Mouse (Mus musculus) MEL (cell line): ENCODE measurements around the gene Map2k1. TPM values are rescaled to one million over a fixed set of nuclear protein-coding genes. Genes with fewer than 3 reads are reported as not detected.
"Not testable (repeated sequence)": the region's sequence is repeated elsewhere in the genome, so short reads cannot be mapped to it uniquely, and the experiment has no call there.

Experiments used
- DNase-seq: peaks from one replicate; pipeline ENCODE4 v3.0.0; 2011; ENCODE audit warnings: low read depth, low spot score
- H3K27ac ChIP-seq: 2 replicates; pipeline ENCODE4 v1.5.1; 2012; ENCODE audit warnings: low read depth, mild to moderate bottlenecking, control low read depth, low read length, moderate library complexity; ENCODE audit not compliant: control insufficient read depth
- H3K27me3 ChIP-seq, 2 experiments: fragments of 150-350 bp in 1 of 2; sonication (generic) in 1 of 2; 2 replicates each; pipeline ENCODE4 v1.6.1; 2012; ENCODE audit warnings: low read length in 2 of 2, mild to moderate bottlenecking in 2 of 2, improper control_type of control experiment in 1 of 2, moderate library complexity in 1 of 2; ENCODE audit not compliant: insufficient read depth in 2 of 2, control insufficient read depth in 1 of 2
- H3K36me3 ChIP-seq, 2 experiments: 2 replicates each; pipeline ENCODE4 v1.6.1; 2012 to 2014; ENCODE audit warnings: low read length in 2 of 2, improper control_type of control experiment in 1 of 2, inconsistent platforms in 1 of 2, mild to moderate bottlenecking in 1 of 2; ENCODE audit not compliant: insufficient read depth in 2 of 2, control insufficient read depth in 1 of 2
- H3K4me1 ChIP-seq, 2 experiments: fragments of 150-350 bp in 1 of 2; sonication (generic) in 1 of 2; 2 replicates each; pipeline ENCODE4 v1.6.1; 2012; ENCODE audit warnings: low read length in 2 of 2, improper control_type of control experiment in 1 of 2, mild to moderate bottlenecking in 1 of 2; ENCODE audit not compliant: insufficient read depth in 2 of 2, control insufficient read depth in 1 of 2
- H3K4me3 ChIP-seq, 2 experiments: fragments of 150-350 bp in 1 of 2; sonication (generic) in 1 of 2; 2 replicates each; pipeline ENCODE4 v1.5.1; 2012; ENCODE audit warnings: low read depth in 2 of 2, low read length in 2 of 2, mild to moderate bottlenecking in 2 of 2, moderate library complexity in 2 of 2, control low read depth in 1 of 2, improper control_type of control experiment in 1 of 2; ENCODE audit not compliant: control insufficient read depth in 1 of 2, insufficient read depth in 1 of 2
- H3K79me2 ChIP-seq: 2 replicates; pipeline ENCODE4 v1.6.1; 2012; ENCODE audit warnings: mild to moderate bottlenecking, low read length, moderate library complexity; ENCODE audit not compliant: control insufficient read depth, poor library complexity, insufficient read depth
- H3K9ac ChIP-seq: 2 replicates; pipeline ENCODE4 v1.6.1; 2012; ENCODE audit warnings: low read depth, mild to moderate bottlenecking, control low read depth, low read length, moderate library complexity; ENCODE audit not compliant: control insufficient read depth, poor library complexity, severe bottlenecking
- H3K9me3 ChIP-seq: fragments of 150-350 bp; sonication (generic); replicated peaks from 2 replicates; pipeline ENCODE4 v1.6.1; 2012; ENCODE audit warnings: mild to moderate bottlenecking, low read length, improper control_type of control experiment, moderate library complexity; ENCODE audit not compliant: insufficient read depth
- CTCF ChIP-seq, 3 experiments: IDR thresholded peaks in 2 of 3; conservative IDR thresholded peaks in 1 of 3; 2 replicates each; pipeline ENCODE4 v1.5.1; 2011 to 2012; ENCODE audit warnings: low read length in 3 of 3, low read depth in 2 of 3, mild to moderate bottlenecking in 2 of 3, improper control_type of control experiment in 1 of 3, inconsistent platforms in 1 of 3, mixed read lengths in 1 of 3, moderate library complexity in 1 of 3; ENCODE audit not compliant: control insufficient read depth in 1 of 3, insufficient read depth in 1 of 3, poor library complexity in 1 of 3, severe bottlenecking in 1 of 3
- EP300 ChIP-seq, 2 experiments: IDR thresholded peaks; 2 replicates each; pipeline ENCODE4 v1.6.1; 2011; ENCODE audit warnings: improper control_type of control experiment in 2 of 2, low read length in 2 of 2, low read depth in 1 of 2, mild to moderate bottlenecking in 1 of 2
- GATA1 ChIP-seq: IDR thresholded peaks from 2 replicates; pipeline ENCODE4 v1.6.1; 2011; ENCODE audit warnings: low read depth, low read length, improper control_type of control experiment
- NRF1 ChIP-seq: IDR thresholded peaks from 2 replicates; pipeline ENCODE4 v1.6.1; 2014; ENCODE audit warnings: low read depth, mild to moderate bottlenecking, inconsistent platforms, low read length, improper control_type of control experiment, moderate library complexity; ENCODE audit not compliant: poor library complexity, insufficient read depth, severe bottlenecking
- POLR2A ChIP-seq, 2 experiments: IDR thresholded peaks; 2 replicates each; pipeline ENCODE4 v1.6.1; 2011 to 2012; ENCODE audit warnings: low read length in 2 of 2, mild to moderate bottlenecking in 2 of 2, control low read depth in 1 of 2, improper control_type of control experiment in 1 of 2, low read depth in 1 of 2, moderate library complexity in 1 of 2; ENCODE audit not compliant: control insufficient read depth in 1 of 2, insufficient read depth in 1 of 2, poor library complexity in 1 of 2
- RAD21 ChIP-seq: IDR thresholded peaks from 2 replicates; pipeline ENCODE4 v1.6.1; 2011; ENCODE audit warnings: mild to moderate bottlenecking, low read depth, low read length, improper control_type of control experiment
- SMC3 ChIP-seq: IDR thresholded peaks from 2 replicates; pipeline ENCODE4 v1.6.1; 2011; ENCODE audit warnings: low read depth, low read length, improper control_type of control experiment
- TAL1 ChIP-seq: IDR thresholded peaks from 2 replicates; pipeline ENCODE4 v1.6.1; 2012; ENCODE audit warnings: mild to moderate bottlenecking, inconsistent platforms, low read length, moderate library complexity, mixed read lengths
- TBP ChIP-seq: IDR thresholded peaks from 2 replicates; pipeline ENCODE4 v1.8.0; 2011; ENCODE audit warnings: low read depth, low read length, improper control_type of control experiment
- UBTF ChIP-seq: IDR thresholded peaks from 2 replicates; pipeline ENCODE4 v1.6.1; 2012; ENCODE audit warnings: low read depth, mild to moderate bottlenecking, inconsistent platforms, low read length, improper control_type of control experiment, moderate library complexity, borderline replicate concordance; ENCODE audit not compliant: insufficient read depth
- ZKSCAN1 ChIP-seq: IDR thresholded peaks from 2 replicates; pipeline ENCODE4 v1.6.1; 2012; ENCODE audit warnings: low read depth, mild to moderate bottlenecking, inconsistent platforms, low read length, improper control_type of control experiment, moderate library complexity
- polyA plus RNA-seq, 2 experiments: library from polyadenylated mRNA; stranded (reverse) in 1 of 2; unstranded in 1 of 2; fragments of >175 nt in 1 of 2; fragments of >200 nt in 1 of 2; gene quantifications; 2 replicates each; pipeline versions ENCODE4 v1.2.1 to v1.2.4; 2012; ENCODE audit warnings: low replicate concordance in 2 of 2, low read depth in 1 of 2; ENCODE audit not compliant: insufficient read length in 2 of 2, insufficient read depth in 1 of 2, missing spikeins in 1 of 2
- total RNA-seq: library from RNA; depleted of rRNA; stranded (reverse); fragments of 300-350 nt; gene quantifications from 2 replicates; pipeline ENCODE4 v1.2.3, GENCODE M21; 2012; rRNA removed

Map2k1 gene
- total and polyA plus RNA-seq, 3 experiments: 29.2 to 48.0 TPM; not detected in 1

- Histone ChIP-seq H3K9ac (no peak overlapping the region), H3K4me3 (no peak overlapping the region), H3K79me2 (no peaks in the 10 kb centered on the region), H3K4me1 (peaks cover 0 to 5% of the 10 kb centered on the region in 2 experiments; a peak in 2 of 4 replicates), H3K27ac (no peak overlapping the region), H3K36me3 (peaks cover 6 to 53% of the 10 kb centered on the region in 2 experiments), H3K9me3 (no peaks in the 10 kb centered on the region), H3K27me3 (no peaks in the 10 kb centered on the region)
- peak; percentile 27; the same call in 1 of the 2 replicates for TF ChIP-seq GATA1
- no peak for TF ChIP-seq TBP
- DNase-seq: peak; percentile 54
Observed at GRCm38 (mm10) chr9:64156641-64157040, 96.8 kb downstream of the Map2k1 start.

GRCm38 (mm10) chr9:64139879-64140278 lies 113.6 kb downstream of the Map2k1 start:
- Histone ChIP-seq H3K27me3 (no peaks in the 10 kb centered on the region), H3K4me3 (no peak overlapping the region), H3K27ac (no peak overlapping the region), H3K9ac (no peak overlapping the region), H3K4me1 (no peaks in the 10 kb centered on the region), H3K36me3 (peaks cover 0 to 34% of the 10 kb centered on the region in 2 experiments; a peak in 2 of 4 replicates), H3K79me2 (no peaks in the 10 kb centered on the region), H3K9me3 (no peaks in the 10 kb centered on the region)
- DNase-seq: no peak
- TF ChIP-seq EP300 (IDR thresholded peaks at IDR 0.05; ENCODE audit: low read depth in 1 of 2, low read length in 2 of 2) (no peak), ZKSCAN1 (no peak), UBTF (no peak), POLR2A (IDR thresholded peaks at IDR 0.05; ENCODE audit: control insufficient read depth in 1 of 2, insufficient read depth in 1 of 2, low read depth in 1 of 2, low read length in 2 of 2, poor library complexity in 1 of 2) (no peak), TAL1 (no peak)

- peak; percentile 34 for TF ChIP-seq SMC3
- TF ChIP-seq CTCF (IDR thresholded peaks at IDR 0.05 in 2 of 3, conservative IDR thresholded peaks at IDR 0.05 in 1 of 3; ENCODE audit: control insufficient read depth in 1 of 3, insufficient read depth in 1 of 3, low read depth in 2 of 3, low read length in 3 of 3, poor library complexity in 1 of 3, severe bottlenecking in 1 of 3): peak; percentile 40 to 66 (median 56)
- peak; percentile 46; the same call in 1 of the 2 replicates for TF ChIP-seq NRF1
- TF ChIP-seq RAD21: peak; percentile 34
- H3K4me3 ChIP-seq, H3K9me3 ChIP-seq, H3K27ac ChIP-seq, H3K79me2 ChIP-seq, H3K9ac ChIP-seq, H3K4me1 ChIP-seq, H3K27me3 ChIP-seq: not testable (repeated sequence)
- DNase-seq: peak; percentile 45
- peaks cover 0 to 29% of the 10 kb centered on the region in 2 experiments; a peak in 2 of 4 replicates for H3K36me3 ChIP-seq
Observed at GRCm38 (mm10) chr9:64138896-64139295, 114.5 kb downstream of the Map2k1 start.

Other genes starting within 250 kb of the Map2k1 start
- 2.1 and 2.2 TPM in 2 replicates for gene Smad6, start 231.6 kb downstream of the Map2k1 start, total RNA-seq
- 1 to 10 TPM in 1 of 2 experiments, not detected in 1; 3.9 TPM for gene Smad6, start 231.6 kb downstream of the Map2k1 start, polyA plus RNA-seq
- 0.46 and 0.54 TPM in 2 replicates for gene Lctl, start 136.5 kb downstream of the Map2k1 start, total RNA-seq
- gene Lctl, start 136.5 kb downstream of the Map2k1 start, polyA plus RNA-seq: not detected
- gene Zwilch, start 80.5 kb downstream of the Map2k1 start, total RNA-seq: 60.6 and 67.5 TPM in 2 replicates
- 10 to 100 TPM in 1 of 2 experiments, not detected in 1; 89.2 TPM for gene Zwilch, start 80.5 kb downstream of the Map2k1 start, polyA plus RNA-seq
- 1,761 and 1,775 TPM in 2 replicates for gene Rpl4, start 80.3 kb downstream of the Map2k1 start, total RNA-seq
- gene Rpl4, start 80.3 kb downstream of the Map2k1 start, polyA plus RNA-seq: 1,000 to 10,000 TPM in 1 of 2 experiments, 100 to 1,000 TPM in 1; 124 to 3,157 TPM
- gene Snapc5, start 74.4 kb downstream of the Map2k1 start, total RNA-seq: 9.4 and 10.6 TPM in 2 replicates
- gene Snapc5, start 74.4 kb downstream of the Map2k1 start, polyA plus RNA-seq: 1 to 10 TPM in 1 of 2 experiments, not detected in 1; 8.6 TPM
- gene Uchl4, start 18.4 kb downstream of the Map2k1 start, total RNA-seq: 0.27 and 0.42 TPM in 2 replicates
- 1 to 10 TPM in 1 of 2 experiments, not detected in 1; 7.4 TPM for gene Uchl4, start 18.4 kb downstream of the Map2k1 start, polyA plus RNA-seq
- gene Tipin, start 27.9 kb upstream of the Map2k1 start, total RNA-seq: 176 and 189 TPM in 2 replicates
- gene Tipin, start 27.9 kb upstream of the Map2k1 start, polyA plus RNA-seq: 100 to 1,000 TPM in 1 of 2 experiments, not detected in 1; 128 TPM
- 13.1 and 13.4 TPM in 2 replicates for gene Dis3l, start 87.7 kb upstream of the Map2k1 start, total RNA-seq
- 10 to 100 TPM in 1 of 2 experiments, not detected in 1; 14.0 TPM for gene Dis3l, start 87.7 kb upstream of the Map2k1 start, polyA plus RNA-seq
- 0.03 and 0.08 TPM in 2 replicates for gene Megf11, start 132.0 kb upstream of the Map2k1 start, total RNA-seq
- under 1 TPM in 1 of 2 experiments, not detected in 1; 0.93 TPM for gene Megf11, start 132.0 kb upstream of the Map2k1 start, polyA plus RNA-seq